Mouse (Mus musculus) C2C12 (cell line): ENCODE results near the gene Ephb4.

Experiments
- CEBPB ChIP-seq: IDR thresholded peaks from one replicate; pipeline ENCODE4 v1.6.1; 2011; ENCODE audit warnings: low read depth, mild to moderate bottlenecking, control low read depth, moderate library complexity
- CTCF ChIP-seq: IDR thresholded peaks from one replicate; pipeline ENCODE4 v1.5.1; 2011; ENCODE audit not compliant: control insufficient read depth, insufficient read depth, insufficient read length
- MAX ChIP-seq: IDR thresholded peaks from one replicate; pipeline ENCODE4 v1.6.1; 2011; ENCODE audit warnings: mild to moderate bottlenecking, control low read depth
- MYOD1 ChIP-seq: IDR thresholded peaks from one replicate; pipeline ENCODE4 v1.6.1; 2011; ENCODE audit warnings: low read depth; ENCODE audit not compliant: control insufficient read depth, insufficient read length
- USF1 ChIP-seq: IDR thresholded peaks from one replicate; pipeline ENCODE4 v1.6.1; 2011; ENCODE audit warnings: low read depth, mild to moderate bottlenecking, control low read depth, moderate library complexity

GRCm38 (mm10) chr5:137373371-137373950, 23.6 kb downstream of the Ephb4 start:
- TF ChIP-seq CTCF = no peak
- TF ChIP-seq USF1 = no peak
- TF ChIP-seq CEBPB = no peak
- no peak for TF ChIP-seq MAX
- no peak for TF ChIP-seq MYOD1
